ENCODE assay signal across 8 mouse cellular contexts in the genomic region with DNA sequence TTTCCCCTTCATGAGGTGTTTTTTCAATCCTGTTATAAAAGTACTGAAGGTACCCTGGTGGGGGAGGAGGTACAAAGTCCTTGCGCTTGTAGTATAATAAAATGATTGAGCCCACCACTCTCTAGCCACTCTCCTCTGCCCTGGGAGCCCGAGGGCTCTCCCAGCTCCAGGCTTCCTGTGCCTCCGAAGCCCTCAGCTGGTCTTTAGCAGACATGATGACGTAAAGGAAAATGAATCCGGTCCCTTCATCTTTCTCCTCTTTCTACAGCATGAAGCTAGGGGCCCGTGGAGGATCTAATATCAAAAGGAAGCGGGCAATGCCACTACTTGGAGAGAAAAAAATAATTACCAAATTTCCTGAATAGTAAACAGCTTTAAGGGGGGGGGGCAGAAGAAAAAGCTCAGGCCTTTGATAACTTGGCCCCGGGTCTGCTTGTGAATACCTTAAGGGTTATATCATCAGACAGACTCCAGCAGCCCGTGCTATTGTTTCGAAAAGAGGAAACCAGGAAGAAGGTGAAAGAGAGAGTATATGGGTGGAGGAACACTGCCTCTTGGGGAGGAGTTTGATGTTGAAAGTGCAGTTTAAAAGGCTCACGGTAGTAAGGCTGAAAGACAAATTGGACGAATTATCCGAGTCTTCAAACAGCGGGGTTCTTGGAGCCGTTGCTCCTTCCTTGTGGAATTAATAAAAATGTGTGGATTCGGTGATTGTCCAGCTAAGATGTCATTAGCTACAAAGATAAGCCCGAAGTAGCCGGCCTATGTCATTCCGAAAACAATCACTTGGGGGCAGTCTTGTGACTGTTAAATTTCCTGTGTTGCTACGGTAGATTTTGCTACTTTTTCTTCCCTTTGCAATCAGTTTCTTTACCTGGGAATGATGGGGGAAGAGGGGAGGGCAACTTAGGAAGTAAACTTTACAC. TPM values are rescaled to one million over a fixed set of nuclear protein-coding genes. Genes with fewer than 3 reads are reported as not detected.
DNase-seq lines count a peak whose midpoint lies in the region; ATAC-seq lines count a peak whose summit lies in the region.

No protein-coding gene starts in this region.

- H3K4me3 ChIP-seq in heart, embryonic 11.5 days (ENCODE audit: low read depth, low read length): peak overlapping the region; percentile 35
- peak overlapping the region; percentile 5; the same call in 1 of the 2 replicates for H3K4me3 ChIP-seq in lung, embryonic 16.5 days (ENCODE audit: low read length)

- no peaks in the 10 kb centered on the region for H3K36me3 ChIP-seq in heart, embryonic 11.5 days (ENCODE audit: control insufficient read depth, insufficient read depth, low read length)
- H3K36me3 ChIP-seq in lung, embryonic 16.5 days (ENCODE audit: control insufficient read depth, insufficient read depth, low read length): no peaks in the 10 kb centered on the region

- peaks cover 6% of the 10 kb centered on the region for H3K4me1 ChIP-seq in heart, embryonic 11.5 days (ENCODE audit: control insufficient read depth, insufficient read depth, low read length)
- no peaks in the 10 kb centered on the region for H3K4me1 ChIP-seq in lung, embryonic 16.5 days (replicated peaks; ENCODE audit: control insufficient read depth, insufficient read depth, low read length)

- H3K4me2 ChIP-seq in heart, embryonic 11.5 days: peak overlapping the region; percentile 60
- H3K4me2 ChIP-seq in lung, embryonic 16.5 days (ENCODE audit: low read depth, low read length): peak overlapping the region; percentile 40

- ATAC-seq in frontal cortex, adult (ENCODE audit: low TSS enrichment): peak; percentile 57
- ATAC-seq in heart, embryonic 11.5 days (replicated peaks; ENCODE audit: insufficient number of reproducible peaks, low FRiP score, low TSS enrichment): peak; percentile 49; the same call in 1 of the 2 replicates
- peak; percentile 10; the same call in 1 of the 2 replicates for ATAC-seq in lung, embryonic 16.5 days (ENCODE audit: low read depth)

- WGBS in heart, embryonic 11.5 days (ENCODE audit: insufficient replicate concordance): 7% methylated on average over 20 of the region's 20 CpGs
- 6% methylated on average over 20 of the region's 20 CpGs for WGBS in lung, embryonic 16.5 days

- H3K27ac ChIP-seq in heart, embryonic 11.5 days (ENCODE audit: low read depth, low read length): no peak overlapping the region
- H3K27ac ChIP-seq in lung, embryonic 16.5 days (ENCODE audit: low read length): no peak overlapping the region

- peaks cover 37% of the 10 kb centered on the region for H3K27me3 ChIP-seq in heart, embryonic 11.5 days (ENCODE audit: control insufficient read depth, insufficient read depth, low read length)
- peaks cover 55% of the 10 kb centered on the region for H3K27me3 ChIP-seq in lung, embryonic 16.5 days (ENCODE audit: control insufficient read depth, insufficient read depth, low read depth, low read length)

- no peaks in the 10 kb centered on the region for H3K9me3 ChIP-seq in heart, embryonic 11.5 days (replicated peaks; ENCODE audit: control insufficient read depth, low read length)
- no peaks in the 10 kb centered on the region for H3K9me3 ChIP-seq in lung, embryonic 16.5 days (ENCODE audit: control insufficient read depth, low read length)

- no peak overlapping the region for H3K9ac ChIP-seq in heart, embryonic 11.5 days (ENCODE audit: low read depth, low read length)
- H3K9ac ChIP-seq in lung, embryonic 16.5 days (ENCODE audit: low read length): no peak overlapping the region

- no peak for DNase-seq in frontal cortex, postnatal 10 days (ENCODE audit: low spot score in 2 of 2)
- DNase-seq in NIH3T3 (ENCODE audit: low read depth): peak; percentile 90
- DNase-seq in cerebellum, postnatal 14 days: peak; percentile 83
- peak; percentile 58 for DNase-seq in kidney, adult 9 months
- peak; percentile 23 for DNase-seq in right cerebral cortex, postnatal 25 days

RNA-seq across cellular contexts. Expression of gene Tbx15, which starts 6.5 kb away (rescaled TPM):
- 0.21 and 0.40 TPM in 2 replicates for polyA plus RNA-seq in heart, embryonic 11.5 days (2014; fragmentation: Nextera tagmentation; extraction: Ambion mirVana)
- polyA plus RNA-seq in lung, embryonic 16.5 days (2015; fragmentation: Nextera tagmentation; extraction: Ambion mirVana): 0.24 and 0.47 TPM in 2 replicates

Comparison
In these comparisons a context has a peak if more than half of its experiments do, and no peak if none do; other contexts are left out.
1. DNase-seq: peak in NIH3T3 (single experiment), cerebellum, postnatal 14 days (2 of 2), kidney, adult 9 months (single experiment) and right cerebral cortex, postnatal 25 days (single experiment); none in frontal cortex, postnatal 10 days (0 of 2).
2. Peak in every context shown above with its lines, with median percentiles within 50 percentile points of each other: ATAC-seq.